In genomic region chr9:107668011-107668410, GRCm38 (mm10) we compare ENCODE assay signal across 10 mouse cellular contexts. TPM values are rescaled to one million over a fixed set of nuclear protein-coding genes. Genes with fewer than 3 reads are reported as not detected.
DNase-seq lines count a peak whose midpoint lies in the region; ATAC-seq and TF ChIP-seq lines count a peak whose summit lies in the region.
"Had no signal": no experiment of that assay in that cellular context is flagged by ENCODE, and none has a peak within 500 bp of the region (broad histone marks: within the 10 kb centered on the region; RNA-seq: fewer than 3 reads in every experiment).

No protein-coding gene starts in this region.

- no peak overlapping the region for H3K4me3 ChIP-seq in lung, embryonic 14.5 days (ENCODE audit: low read depth, low read length)
- H3K4me3 ChIP-seq in limb, embryonic 13.5 days, result no peak overlapping the region
- H3K4me3 ChIP-seq in layer of hippocampus, adult 2 months, result no peak overlapping the region

- H3K9ac ChIP-seq in lung, embryonic 14.5 days, result no peak overlapping the region
- no peak overlapping the region for H3K9ac ChIP-seq in limb, embryonic 13.5 days

- no peaks in the 10 kb centered on the region for H3K36me3 ChIP-seq in lung, embryonic 14.5 days (ENCODE audit: insufficient read depth)
- no peaks in the 10 kb centered on the region for H3K36me3 ChIP-seq in limb, embryonic 13.5 days

- intact Hi-C loops in heart, postnatal 10 days (cut with DNase I), result no loop called here

- H3K9me3 ChIP-seq in lung, embryonic 14.5 days (ENCODE audit: low read depth, low read length), result no peaks in the 10 kb centered on the region
- H3K9me3 ChIP-seq in limb, embryonic 13.5 days, result no peaks in the 10 kb centered on the region

- H3K27me3 ChIP-seq in lung, embryonic 14.5 days (ENCODE audit: insufficient read depth, low read length), result peaks cover 21% of the 10 kb centered on the region
- peaks cover 33% of the 10 kb centered on the region for H3K27me3 ChIP-seq in limb, embryonic 13.5 days

- 30% methylated on average over 8 of the region's 8 CpGs for WGBS in lung, embryonic 14.5 days
- 48% methylated on average over 8 of the region's 8 CpGs for WGBS in limb, embryonic 13.5 days

- ATAC-seq in lung, embryonic 14.5 days (ENCODE audit: insufficient read depth), result no peak
- no peak for ATAC-seq in limb, embryonic 13.5 days (ENCODE audit: low FRiP score, low read depth)

- TF ChIP-seq CTCF in lung, embryonic 14.5 days (IDR thresholded peaks at IDR 0.05; ENCODE audit: low read depth), result no peak
- TF ChIP-seq CTCF in layer of hippocampus, adult 2 months (conservative IDR thresholded peaks at IDR 0.05), result no peak

- H3K4me1 ChIP-seq in lung, embryonic 14.5 days (ENCODE audit: insufficient read depth), result peaks cover 12% of the 10 kb centered on the region; the same call in 1 of the 2 replicates
- H3K4me1 ChIP-seq in limb, embryonic 13.5 days, result peaks cover 35% of the 10 kb centered on the region

- H3K4me2 ChIP-seq in lung, embryonic 14.5 days, result peak overlapping the region; percentile 86
- peak overlapping the region; percentile 94 for H3K4me2 ChIP-seq in limb, embryonic 13.5 days (replicated peaks)

- no peak overlapping the region for H3K27ac ChIP-seq in lung, embryonic 14.5 days (ENCODE audit: low read depth)
- no peak overlapping the region for H3K27ac ChIP-seq in limb, embryonic 13.5 days
- no peak overlapping the region for H3K27ac ChIP-seq in layer of hippocampus, adult 2 months
- H3K27ac ChIP-seq: left cerebral cortex, adult 2 months; macrophage had no signal

- DNase-seq in heart, adult 11 months, result peak; percentile 93
- no peak for DNase-seq in heart, postnatal 10 days
- DNase-seq in lung, embryonic 14.5 days, result no peak
- no peak for DNase-seq in lung, adult 18-20 months
- DNase-seq in skeletal muscle tissue, adult 2 months (ENCODE audit: low read depth, low spot score), result peak; percentile 50
- no peak for DNase-seq in right cerebral cortex, postnatal 36 days (ENCODE audit: low spot score in 2 of 2)
- no peak for DNase-seq in layer of hippocampus, adult 2 months (ENCODE audit: low spot score in 2 of 2)

RNA-seq across cellular contexts. Expression of gene Slc38a3, which starts 1.3 kb away (rescaled TPM):
- total RNA-seq in heart, postnatal 10 days (2021), result 10 to 100 TPM; 20.5 to 22.6 TPM
- polyA plus RNA-seq in lung, embryonic 14.5 days (2014; fragmentation: Nextera tagmentation; extraction: Ambion mirVana), result 3.6 and 4.8 TPM in 2 replicates
- 4.3 and 5.3 TPM in 2 replicates for polyA plus RNA-seq in limb, embryonic 13.5 days (2015; fragmentation: Nextera tagmentation; extraction: Ambion mirVana)
- total RNA-seq in layer of hippocampus, adult 2 months (2021), result 10 to 100 TPM; 55.7 to 65.0 TPM
- polyA plus RNA-seq: macrophage had no signal

RNA-seq across cellular contexts. Expression of gene Gnat1, which starts 11.5 kb away (rescaled TPM):
- total RNA-seq in heart, postnatal 10 days (2021), result not detected
- polyA plus RNA-seq in lung, embryonic 14.5 days (2014; fragmentation: Nextera tagmentation; extraction: Ambion mirVana), result 0.72 and 0.89 TPM in 2 replicates
- 0.74 and 1.0 TPM in 2 replicates for polyA plus RNA-seq in limb, embryonic 13.5 days (2015; fragmentation: Nextera tagmentation; extraction: Ambion mirVana)
- total RNA-seq in layer of hippocampus, adult 2 months (2021), result under 1 TPM in 1 of 2 experiments, not detected in 1; 0.17 TPM
- polyA plus RNA-seq: macrophage had no signal

RNA-seq across cellular contexts. Expression of gene Gnai2, which starts 32.8 kb away (rescaled TPM):
- 100 to 1,000 TPM; 422 to 478 TPM for total RNA-seq in heart, postnatal 10 days (2021)
- polyA plus RNA-seq in lung, embryonic 14.5 days (2014; fragmentation: Nextera tagmentation; extraction: Ambion mirVana), result 408 and 419 TPM in 2 replicates
- 383 and 392 TPM in 2 replicates for polyA plus RNA-seq in limb, embryonic 13.5 days (2015; fragmentation: Nextera tagmentation; extraction: Ambion mirVana)
- 100 to 1,000 TPM; 208 to 222 TPM for total RNA-seq in layer of hippocampus, adult 2 months (2021)

RNA-seq across cellular contexts. Expression of gene Sema3f, which starts 42.3 kb away (rescaled TPM):
- 10 to 100 TPM; 19.4 to 22.2 TPM for total RNA-seq in heart, postnatal 10 days (2021)
- 16.7 and 22.1 TPM in 2 replicates for polyA plus RNA-seq in lung, embryonic 14.5 days (2014; fragmentation: Nextera tagmentation; extraction: Ambion mirVana)
- 31.8 and 32.1 TPM in 2 replicates for polyA plus RNA-seq in limb, embryonic 13.5 days (2015; fragmentation: Nextera tagmentation; extraction: Ambion mirVana)
- 1 to 10 TPM; 2.8 to 3.5 TPM for total RNA-seq in layer of hippocampus, adult 2 months (2021)
- polyA plus RNA-seq: macrophage had no signal

RNA-seq across cellular contexts. Expression of gene Sema3b, which starts 59.0 kb away (rescaled TPM):
- total RNA-seq in heart, postnatal 10 days (2021), result 10 to 100 TPM; 15.4 to 17.3 TPM
- polyA plus RNA-seq in lung, embryonic 14.5 days (2014; fragmentation: Nextera tagmentation; extraction: Ambion mirVana), result 5.1 and 5.3 TPM in 2 replicates
- polyA plus RNA-seq in limb, embryonic 13.5 days (2015; fragmentation: Nextera tagmentation; extraction: Ambion mirVana), result 8.0 and 8.6 TPM in 2 replicates
- 1 to 10 TPM; 1.9 to 2.2 TPM for total RNA-seq in layer of hippocampus, adult 2 months (2021)
- polyA plus RNA-seq: macrophage had no signal

Comparison
In these comparisons a context has a peak if more than half of its experiments do, and no peak if none do; other contexts are left out.
1. DNase-seq: peak in heart, adult 11 months (single experiment) and skeletal muscle tissue, adult 2 months (single experiment); none in heart, postnatal 10 days (0 of 2), lung, embryonic 14.5 days (single experiment), lung, adult 18-20 months (0 of 2), right cerebral cortex, postnatal 36 days (0 of 2) and layer of hippocampus, adult 2 months (0 of 2).